Mouse (Mus musculus) ES-E14 (cell line): ENCODE measurements around the gene Pip5kl1. TPM values are rescaled to one million over a fixed set of nuclear protein-coding genes. Genes with fewer than 3 reads are reported as not detected.
A peak's percentile ranks its signal among the peaks of the same experiment; 100 is the strongest.

Experiments
- DNase-seq: peaks from one replicate; pipeline ENCODE4 v3.0.0-alpha.2; 2013; ENCODE audit warnings: low read depth, low spot score
- H3K27ac ChIP-seq: 2 replicates; pipeline ENCODE4 v1.5.1; 2012; ENCODE audit warnings: low read depth, mild to moderate bottlenecking, low read length, moderate library complexity, mixed read lengths; ENCODE audit not compliant: poor library complexity, insufficient read depth, severe bottlenecking
- H3K36me3 ChIP-seq: 2 replicates; pipeline ENCODE4 v1.6.1; 2012; ENCODE audit warnings: mild to moderate bottlenecking, low read length, moderate library complexity, mixed read lengths; ENCODE audit not compliant: control insufficient read depth, poor library complexity, insufficient read depth, severe bottlenecking
- H3K4me1 ChIP-seq, 2 experiments: fragments of 150-350 bp in 1 of 2; sonication (generic) in 1 of 2; 2 replicates each; pipeline ENCODE4 v1.6.1; 2012; ENCODE audit warnings: low read length in 2 of 2, mild to moderate bottlenecking in 1 of 2, mixed read lengths in 1 of 2; ENCODE audit not compliant: control insufficient read depth in 2 of 2, insufficient read depth in 2 of 2, poor library complexity in 1 of 2
- H3K4me3 ChIP-seq, 2 experiments: fragments of 150-350 bp in 1 of 2; sonication (generic) in 1 of 2; 2 replicates each; pipeline ENCODE4 v1.5.1; 2012; ENCODE audit warnings: low read length in 2 of 2, low read depth in 1 of 2, mild to moderate bottlenecking in 1 of 2, mixed read lengths in 1 of 2; ENCODE audit not compliant: insufficient read depth in 1 of 2, poor library complexity in 1 of 2, severe bottlenecking in 1 of 2
- H3K9ac ChIP-seq: 2 replicates; pipeline ENCODE4 v1.6.1; 2012; ENCODE audit warnings: low read depth, mild to moderate bottlenecking, low read length, mixed read lengths; ENCODE audit not compliant: poor library complexity, insufficient read depth, severe bottlenecking
- H3K9me3 ChIP-seq: fragments of 150-350 bp; sonication (generic); 2 replicates; pipeline ENCODE4 v1.6.1; 2012; ENCODE audit warnings: low read depth, mild to moderate bottlenecking, low read length; ENCODE audit not compliant: control insufficient read depth, insufficient read depth
- CHD2 ChIP-seq: IDR thresholded peaks from 2 replicates; pipeline ENCODE4 v1.6.1; 2014; ENCODE audit warnings: mild to moderate bottlenecking, low read depth, low read length, inconsistent platforms
- HCFC1 ChIP-seq: IDR thresholded peaks from 2 replicates; pipeline ENCODE4 v1.6.1; 2012; ENCODE audit warnings: low read length, inconsistent platforms, borderline replicate concordance; ENCODE audit not compliant: insufficient read depth
- MAFK ChIP-seq: IDR thresholded peaks from 2 replicates; pipeline ENCODE4 v1.6.1; 2014; ENCODE audit warnings: mild to moderate bottlenecking, low read depth, low read length, inconsistent platforms; ENCODE audit not compliant: insufficient read depth
- ZC3H11A ChIP-seq: IDR thresholded peaks from 2 replicates; pipeline ENCODE4 v1.6.1; 2012; ENCODE audit warnings: low read depth, mild to moderate bottlenecking, inconsistent platforms, low read length, borderline replicate concordance
- ZNF384 ChIP-seq: IDR thresholded peaks from 2 replicates; pipeline ENCODE4 v1.6.1; 2012; ENCODE audit warnings: low read depth, low read length, inconsistent platforms
- in situ Hi-C, 2 experiments: fragments of 600-800 bp; cut with MboI; formaldehyde crosslinking; loops; one replicate each; pipeline ENCODE4 v1.15.1; 2025; ENCODE audit warnings: low sequenced_read_pairs in 2 of 2, inconsistent platforms in 1 of 2; ENCODE audit not compliant: unreplicated experiment in 2 of 2
- total RNA-seq: library from RNA; depleted of rRNA; stranded (reverse); fragments of 300-350 nt; gene quantifications from 2 replicates; pipeline ENCODE4 v1.2.3, GENCODE M21; 2012; rRNA removed

Pip5kl1 gene
- total RNA-seq: 3.5 and 5.0 TPM in 2 replicates

DNA sequence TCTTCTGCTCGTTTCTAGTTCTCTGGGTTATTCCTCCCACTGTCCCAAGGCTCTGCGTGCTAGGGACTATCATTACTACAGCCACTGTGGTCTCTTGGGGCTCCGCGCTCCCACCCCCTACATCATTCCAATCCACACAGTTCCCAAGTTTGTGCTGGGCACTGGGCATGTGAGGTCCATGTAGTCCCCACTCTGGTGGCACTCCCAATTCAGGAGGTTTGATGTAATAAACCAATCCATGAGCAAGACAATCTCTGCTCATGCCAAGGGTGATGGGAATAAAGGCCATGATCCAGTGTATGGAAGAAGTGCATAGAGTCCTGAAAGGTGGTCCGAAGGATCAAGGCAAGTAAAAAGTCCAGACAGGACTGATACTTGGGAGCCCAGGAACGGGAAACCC, at the start of gene Pip5kl1:
Pip5kl1 (plus strand) TSS at position 301 of the 400 bp plus-strand sequence.
- Histone ChIP-seq H3K36me3 (peaks cover 7% of the 10 kb centered on the region; the same call in 1 of the 2 replicates), H3K4me3 (peak within 1 kb of the TSS; percentile 66 to 84), H3K9ac (peak within 1 kb of the TSS; percentile 39; the same call in 1 of the 2 replicates), H3K9me3 (no peaks in the 10 kb centered on the region), H3K4me1 (peaks cover 0 to 4% of the 10 kb centered on the region in 2 experiments; a peak in 2 of 4 replicates), H3K27ac (no peak within 1 kb of the TSS)
- in situ Hi-C loops: no loop called here
- DNase-seq: no peak
- no peak for TF ChIP-seq MAFK
- TF ChIP-seq ZNF384: no peak
- no peak for TF ChIP-seq ZC3H11A
- TF ChIP-seq CHD2: no peak
- TF ChIP-seq HCFC1: no peak

DNA sequence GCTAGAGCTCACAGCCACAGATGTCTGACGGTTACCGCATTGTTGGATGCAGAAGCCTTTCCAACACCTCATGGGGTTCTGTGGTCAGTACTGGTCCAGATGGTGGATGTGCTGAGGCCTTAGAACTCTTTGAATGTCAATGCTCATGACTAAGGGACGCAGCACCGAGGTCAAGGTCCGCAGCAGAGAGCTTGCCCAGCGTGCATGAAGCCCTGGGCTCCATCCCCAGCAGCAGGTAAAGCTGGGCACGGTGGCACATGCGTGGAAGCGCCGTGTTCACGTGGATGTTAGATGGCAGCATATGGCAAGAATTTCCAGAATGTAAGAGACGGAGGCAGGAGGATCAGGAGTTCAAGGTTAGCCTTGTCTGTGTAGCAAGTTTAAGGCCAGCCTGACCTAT, 48.8 kb upstream of the Pip5kl1 start:
- H3K36me3 ChIP-seq: no peaks in the 10 kb centered on the region
- no peak overlapping the region for H3K9ac ChIP-seq
- H3K4me1 ChIP-seq: 0 out of 4 replicates have a peak, but pooled peaks cover 2 to 3% of the 10 kb centered on the region in 2 experiments
- no peaks in the 10 kb centered on the region for H3K9me3 ChIP-seq
- H3K27ac ChIP-seq: no peak overlapping the region
- TF ChIP-seq ZC3H11A (no peak), HCFC1 (no peak), MAFK (no peak), CHD2 (no peak), ZNF384 (no peak)
- DNase-seq: no peak
- in situ Hi-C loops: no loop called here
- H3K4me3 ChIP-seq: no peak overlapping the region

DNA sequence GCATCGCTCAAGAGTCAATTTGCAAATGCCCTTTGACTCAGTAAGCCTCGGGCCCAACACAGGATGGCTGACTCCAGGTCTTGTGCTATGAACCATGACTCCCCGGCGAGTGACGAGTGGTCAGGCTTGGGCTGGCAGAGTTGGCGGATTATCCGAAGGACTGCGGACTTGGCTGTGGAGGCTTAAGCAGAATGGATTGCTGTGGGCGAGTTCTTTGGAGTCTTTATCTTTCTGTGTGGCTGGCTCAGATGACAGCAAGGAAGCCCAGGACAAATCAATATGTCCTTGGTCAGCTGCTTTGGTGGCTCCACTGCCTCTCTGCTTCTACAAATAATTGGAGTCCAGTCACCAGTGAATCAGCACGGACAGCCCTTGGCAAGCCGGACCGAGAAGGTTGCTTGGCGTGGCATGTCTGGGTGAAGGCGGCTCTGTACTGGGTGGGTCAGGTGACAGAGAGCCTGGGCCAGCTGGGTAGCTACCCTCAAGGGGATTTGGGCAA, 47.1 kb upstream of the Pip5kl1 start:
- Histone ChIP-seq H3K4me1 (0 out of 4 replicates have a peak, but pooled peaks cover 2 to 3% of the 10 kb centered on the region in 2 experiments), H3K9ac (no peak overlapping the region), H3K36me3 (no peaks in the 10 kb centered on the region), H3K27ac (no peak overlapping the region), H3K9me3 (no peaks in the 10 kb centered on the region), H3K4me3 (no peak overlapping the region)
- no peak for DNase-seq
- no peak for TF ChIP-seq CHD2
- no peak for TF ChIP-seq ZNF384
- TF ChIP-seq MAFK: no peak
- TF ChIP-seq HCFC1: no peak
- TF ChIP-seq ZC3H11A: no peak
- in situ Hi-C loops: no loop called here

DNA sequence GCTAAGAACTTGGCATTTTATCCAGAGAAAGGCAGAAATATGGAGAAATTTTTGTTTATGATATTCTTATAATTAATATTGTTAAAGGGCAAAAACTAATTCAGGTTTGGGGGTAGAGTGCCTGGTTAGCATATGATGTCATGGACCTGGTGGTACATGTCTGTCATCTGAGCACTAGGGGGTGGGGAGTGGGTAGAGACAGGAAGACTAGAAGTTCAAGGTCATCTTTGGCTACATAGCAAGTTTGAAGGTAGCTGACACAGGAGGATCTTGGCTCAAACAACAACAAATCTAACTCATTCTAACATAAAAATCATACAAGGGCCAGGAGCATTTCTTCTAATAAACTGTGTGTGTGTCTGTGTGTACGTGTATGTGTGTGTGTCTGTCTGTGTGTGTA, 46.3 kb upstream of the Pip5kl1 start:
- H3K36me3 ChIP-seq: no peaks in the 10 kb centered on the region

DNA sequence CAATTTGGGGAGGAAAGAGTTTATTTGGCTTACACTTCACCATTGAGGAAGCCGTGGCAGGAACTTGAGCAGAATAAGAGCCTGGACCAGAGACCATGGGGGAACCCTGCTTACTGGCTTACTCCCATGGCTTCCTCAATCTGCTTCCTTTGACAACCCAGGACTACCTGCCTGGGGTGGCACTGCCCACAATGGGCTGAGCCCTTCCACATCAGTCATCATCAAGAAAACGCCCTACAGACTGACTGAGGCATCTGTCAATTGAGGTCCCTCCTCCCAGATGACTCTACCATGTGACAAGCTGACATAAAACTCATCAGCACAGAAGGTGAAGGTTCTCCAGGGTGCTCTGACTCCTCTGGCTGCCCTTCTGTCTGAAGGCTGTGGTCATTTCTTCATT, 44.1 kb upstream of the Pip5kl1 start:
- Histone ChIP-seq H3K27ac (no peak overlapping the region), H3K4me1 (no peaks in the 10 kb centered on the region), H3K9ac (no peak overlapping the region), H3K36me3 (no peaks in the 10 kb centered on the region), H3K4me3 (no peak overlapping the region), H3K9me3 (no peaks in the 10 kb centered on the region)
- no peak for DNase-seq
- in situ Hi-C loops: no loop called here
- TF ChIP-seq MAFK (no peak), CHD2 (no peak), ZC3H11A (no peak), HCFC1 (no peak), ZNF384 (no peak)

More for the DNA sequence above, 46.3 kb upstream of the Pip5kl1 start:
- DNase-seq: no peak
- TF ChIP-seq ZNF384 (no peak), CHD2 (no peak), MAFK (no peak), HCFC1 (no peak), ZC3H11A (no peak)
- in situ Hi-C loops: no loop called here
- 0 out of 4 replicates have a peak, but pooled peaks cover 2 to 3% of the 10 kb centered on the region in 2 experiments for H3K4me1 ChIP-seq
- H3K9ac ChIP-seq: no peak overlapping the region
- H3K4me3 ChIP-seq: no peak overlapping the region
- no peaks in the 10 kb centered on the region for H3K9me3 ChIP-seq
- no peak overlapping the region for H3K27ac ChIP-seq
